Mouse (Mus musculus): ENCODE measurements around the gene Shoc2. TPM values are rescaled to one million over a fixed set of nuclear protein-coding genes. Genes with fewer than 3 reads are reported as not detected.

The Shoc2 gene
- polyA plus RNA-seq, 1 experiment from 2014 or later = 54.8 TPM

- WGBS = 79% methylated on average over 2 of the region's 2 CpGs
- H3K9me3 ChIP-seq (ENCODE audit: low read depth, low read length) = no peaks in the 10 kb centered on the region
- H3K36me3 ChIP-seq (ENCODE audit: insufficient read depth) = peaks cover 21% of the 10 kb centered on the region; the same call in 1 of the 2 replicates
- no peak overlapping the region for H3K4me2 ChIP-seq
- H3K4me3 ChIP-seq (ENCODE audit: low read depth, low read length) = no peak overlapping the region
- H3K4me1 ChIP-seq (ENCODE audit: insufficient read depth) = no peaks in the 10 kb centered on the region
- ATAC-seq (ENCODE audit: insufficient read depth) (no peak), DNase-seq (no peak)
- TF ChIP-seq CTCF (IDR thresholded peaks at IDR 0.05; ENCODE audit: low read depth) = no peak
- no peak overlapping the region for H3K27ac ChIP-seq (ENCODE audit: low read depth)
- no peak overlapping the region for H3K9ac ChIP-seq
- H3K27me3 ChIP-seq (ENCODE audit: insufficient read depth, low read length) = no peaks in the 10 kb centered on the region
These were observed 46.4 kb downstream of the Shoc2 start for GRCm38 (mm10) chr19:53990538-53990937.

- Histone ChIP-seq H3K9me3 (ENCODE audit: low read depth, low read length) (no peaks in the 10 kb centered on the region), H3K9ac (no peak overlapping the region), H3K4me2 (no peak overlapping the region), H3K36me3 (ENCODE audit: insufficient read depth) (peaks cover 12% of the 10 kb centered on the region; the same call in 1 of the 2 replicates), H3K27me3 (ENCODE audit: insufficient read depth, low read length) (no peaks in the 10 kb centered on the region), H3K4me1 (ENCODE audit: insufficient read depth) (no peaks in the 10 kb centered on the region), H3K27ac (ENCODE audit: low read depth) (no peak overlapping the region), H3K4me3 (ENCODE audit: low read depth, low read length) (no peak overlapping the region)
- WGBS = 64% methylated on average over 3 of the region's 3 CpGs
- DNase-seq = no peak
- no peak for ATAC-seq (ENCODE audit: insufficient read depth)
- TF ChIP-seq CTCF (IDR thresholded peaks at IDR 0.05; ENCODE audit: low read depth) = no peak
These were observed 49.8 kb downstream of the Shoc2 start for GRCm38 (mm10) chr19:53993860-53994259.

- H3K9me3 ChIP-seq (ENCODE audit: low read depth, low read length) = no peaks in the 10 kb centered on the region
- H3K4me1 ChIP-seq (ENCODE audit: insufficient read depth) = no peaks in the 10 kb centered on the region
- ATAC-seq (ENCODE audit: insufficient read depth) (no peak), DNase-seq (no peak)
- H3K9ac ChIP-seq = no peak overlapping the region
- no peak overlapping the region for H3K4me3 ChIP-seq (ENCODE audit: low read depth, low read length)
- WGBS = 86% methylated on average over 1 of the region's 1 CpGs
- no peaks in the 10 kb centered on the region for H3K27me3 ChIP-seq (ENCODE audit: insufficient read depth, low read length)
- TF ChIP-seq CTCF (IDR thresholded peaks at IDR 0.05; ENCODE audit: low read depth) = no peak
- H3K4me2 ChIP-seq = no peak overlapping the region
- no peak overlapping the region for H3K27ac ChIP-seq (ENCODE audit: low read depth)
- peaks cover 10% of the 10 kb centered on the region; the same call in 1 of the 2 replicates for H3K36me3 ChIP-seq (ENCODE audit: insufficient read depth)
These were observed 50.2 kb downstream of the Shoc2 start for GRCm38 (mm10) chr19:53994276-53994675.

- no peaks in the 10 kb centered on the region for H3K9me3 ChIP-seq (ENCODE audit: low read depth, low read length)
- H3K4me3 ChIP-seq (ENCODE audit: low read depth, low read length) = no peak overlapping the region
- no peak overlapping the region for H3K9ac ChIP-seq
- WGBS = 63% methylated on average over 4 of the region's 4 CpGs
- no peak for TF ChIP-seq CTCF (IDR thresholded peaks at IDR 0.05; ENCODE audit: low read depth)
- no peak for ATAC-seq (ENCODE audit: insufficient read depth)
- H3K4me1 ChIP-seq (ENCODE audit: insufficient read depth) = no peaks in the 10 kb centered on the region
- H3K36me3 ChIP-seq (ENCODE audit: insufficient read depth) = 0 out of 2 replicates have a peak, but pooled peaks cover 3% of the 10 kb centered on the region
- H3K4me2 ChIP-seq = no peak overlapping the region
- H3K27ac ChIP-seq (ENCODE audit: low read depth) = no peak overlapping the region
- H3K27me3 ChIP-seq (ENCODE audit: insufficient read depth, low read length) = no peaks in the 10 kb centered on the region
- no peak for DNase-seq
These were observed 66.9 kb downstream of the Shoc2 start for GRCm38 (mm10) chr19:54010973-54011372.

- H3K4me3 ChIP-seq (ENCODE audit: low read depth, low read length) = no peak overlapping the region
- DNase-seq = no peak
These were observed 70.9 kb downstream of the Shoc2 start for GRCm38 (mm10) chr19:54014999-54015398.

GRCm38 (mm10) chr19:54015503-54015902, 71.4 kb downstream of the Shoc2 start:
- Histone ChIP-seq H3K9ac (no peak overlapping the region), H3K9me3 (ENCODE audit: low read depth, low read length) (no peaks in the 10 kb centered on the region), H3K4me1 (ENCODE audit: insufficient read depth) (no peaks in the 10 kb centered on the region), H3K27me3 (ENCODE audit: insufficient read depth, low read length) (no peaks in the 10 kb centered on the region), H3K27ac (ENCODE audit: low read depth) (no peak overlapping the region), H3K36me3 (ENCODE audit: insufficient read depth) (no peaks in the 10 kb centered on the region), H3K4me2 (no peak overlapping the region), H3K4me3 (ENCODE audit: low read depth, low read length) (no peak overlapping the region)
- no peak for TF ChIP-seq CTCF (IDR thresholded peaks at IDR 0.05; ENCODE audit: low read depth)
- 91% methylated on average over 5 of the region's 5 CpGs for WGBS
- ATAC-seq (ENCODE audit: insufficient read depth) = no peak
- no peak for DNase-seq

More at GRCm38 (mm10) chr19:54014999-54015398, 70.9 kb downstream of the Shoc2 start:
- no peak for TF ChIP-seq CTCF (IDR thresholded peaks at IDR 0.05; ENCODE audit: low read depth)
- no peak overlapping the region for H3K4me2 ChIP-seq
- ATAC-seq (ENCODE audit: insufficient read depth) = no peak
- no peaks in the 10 kb centered on the region for H3K9me3 ChIP-seq (ENCODE audit: low read depth, low read length)
- WGBS = 92% methylated on average over 5 of the region's 5 CpGs
- H3K36me3 ChIP-seq (ENCODE audit: insufficient read depth) = no peaks in the 10 kb centered on the region
- H3K27ac ChIP-seq (ENCODE audit: low read depth) = no peak overlapping the region
- H3K4me1 ChIP-seq (ENCODE audit: insufficient read depth) = no peaks in the 10 kb centered on the region
- no peaks in the 10 kb centered on the region for H3K27me3 ChIP-seq (ENCODE audit: insufficient read depth, low read length)
- no peak overlapping the region for H3K9ac ChIP-seq

GRCm38 (mm10) chr19:54035100-54035499, 91.0 kb downstream of the Shoc2 start:
- ATAC-seq (ENCODE audit: insufficient read depth) (no peak), DNase-seq (no peak)
- no peak for TF ChIP-seq CTCF (IDR thresholded peaks at IDR 0.05; ENCODE audit: low read depth)
- no peaks in the 10 kb centered on the region for H3K27me3 ChIP-seq (ENCODE audit: insufficient read depth, low read length)
- WGBS = 89% methylated on average over 6 of the region's 6 CpGs
- no peak overlapping the region for H3K27ac ChIP-seq (ENCODE audit: low read depth)
- H3K4me1 ChIP-seq (ENCODE audit: insufficient read depth) = no peaks in the 10 kb centered on the region
- no peak overlapping the region for H3K4me3 ChIP-seq (ENCODE audit: low read depth, low read length)
- no peak overlapping the region for H3K9ac ChIP-seq
- no peaks in the 10 kb centered on the region for H3K9me3 ChIP-seq (ENCODE audit: low read depth, low read length)
- H3K36me3 ChIP-seq (ENCODE audit: insufficient read depth) = peaks cover 24% of the 10 kb centered on the region
- H3K4me2 ChIP-seq = no peak overlapping the region

- no peaks in the 10 kb centered on the region for H3K9me3 ChIP-seq (ENCODE audit: low read depth, low read length)
- H3K27ac ChIP-seq (ENCODE audit: low read depth) = no peak overlapping the region
- peaks cover 5% of the 10 kb centered on the region; the same call in 1 of the 2 replicates for H3K36me3 ChIP-seq (ENCODE audit: insufficient read depth)
- H3K27me3 ChIP-seq (ENCODE audit: insufficient read depth, low read length) = no peaks in the 10 kb centered on the region
- 77% methylated on average over 7 of the region's 7 CpGs for WGBS
- TF ChIP-seq CTCF (IDR thresholded peaks at IDR 0.05; ENCODE audit: low read depth) = no peak
- no peak overlapping the region for H3K4me3 ChIP-seq (ENCODE audit: low read depth, low read length)
- ATAC-seq (ENCODE audit: insufficient read depth) = no peak
- H3K4me2 ChIP-seq = no peak overlapping the region
- DNase-seq = no peak
- 0 out of 2 replicates have a peak, but pooled peaks cover 3% of the 10 kb centered on the region for H3K4me1 ChIP-seq (ENCODE audit: insufficient read depth)
- H3K9ac ChIP-seq = no peak overlapping the region
These were observed 95.3 kb downstream of the Shoc2 start for GRCm38 (mm10) chr19:54039441-54039840.

All from lung, embryonic 14.5 days (tissue).